Mouse (Mus musculus) heart, embryonic 13.5 days (tissue): Measurements from ENCODE around the gene Slc27a5. TPM values are rescaled to one million over a fixed set of nuclear protein-coding genes. Genes with fewer than 3 reads are reported as not detected.
A peak's percentile ranks its signal among the peaks of the same experiment; 100 is the strongest.

Source experiments
- ATAC-seq: fragments of 200-750 bp; cut with Nextera tagmentation; 2 replicates; pipeline ENCODE4 v1.8.0; 2017; ENCODE audit warnings: moderate TSS enrichment; ENCODE audit not compliant: insufficient number of reproducible peaks, low FRiP score, low TSS enrichment; ENCODE audit errors: extremely low read depth
- H3K27ac ChIP-seq: fragments of 300-500 bp; sonication (generic); replicated peaks from 2 replicates; pipeline ENCODE4 v1.5.1; 2015; ENCODE audit warnings: moderate library complexity, mild to moderate bottlenecking, inconsistent platforms
- H3K27me3 ChIP-seq: fragments of 300-500 bp; sonication (generic); replicated peaks from 2 replicates; pipeline ENCODE4 v1.6.1; 2015; ENCODE audit warnings: mild to moderate bottlenecking, inconsistent platforms
- H3K36me3 ChIP-seq: fragments of 300-500 bp; sonication (generic); 2 replicates; pipeline ENCODE4 v1.6.1; 2015; ENCODE audit warnings: mild to moderate bottlenecking, inconsistent platforms
- H3K4me1 ChIP-seq: fragments of 300-500 bp; sonication (generic); 2 replicates; pipeline ENCODE4 v1.6.1; 2015; ENCODE audit warnings: inconsistent platforms
- H3K4me2 ChIP-seq: fragments of 300-500 bp; sonication (generic); 2 replicates; pipeline ENCODE4 v1.6.1; 2015; ENCODE audit warnings: inconsistent platforms, mild to moderate bottlenecking, moderate library complexity
- H3K4me3 ChIP-seq: fragments of 300-500 bp; sonication (generic); 2 replicates; pipeline ENCODE4 v1.5.1; 2015; ENCODE audit warnings: moderate library complexity, mild to moderate bottlenecking, inconsistent platforms
- H3K9ac ChIP-seq: fragments of 300-500 bp; sonication (generic); 2 replicates; pipeline ENCODE4 v1.6.1; 2015; ENCODE audit warnings: inconsistent platforms, mild to moderate bottlenecking, moderate library complexity
- H3K9me3 ChIP-seq: fragments of 300-500 bp; sonication (generic); 2 replicates; pipeline ENCODE4 v1.6.1; 2016; ENCODE audit warnings: inconsistent platforms
- WGBS: fragments of 180-500 bp; shearing (Covaris S2); methylation state at CpG from one replicate; pipeline ENCODE4 v1.1.7; 2015; ENCODE audit warnings: mixed read lengths; 5-methylcytosine and 5-hydroxymethylcytosine counted together
- polyA plus RNA-seq: library from polyadenylated mRNA; unstranded; fragments of >200 nt; fragmentation: Nextera tagmentation; extraction: Ambion mirVana; gene quantifications from 2 replicates; pipeline ENCODE4 v1.2.1, GENCODE M21; 2015

Gene Slc27a5
- polyA plus RNA-seq = 0.11 and 0.14 TPM in 2 replicates

- H3K27me3 ChIP-seq = no peaks in the 10 kb centered on the region
- WGBS = 69% methylated on average over 5 of the region's 5 CpGs
- H3K9me3 ChIP-seq = no peaks in the 10 kb centered on the region
- no peak for ATAC-seq
- H3K4me3 ChIP-seq = no peak within 1 kb of the TSS
- no peak within 1 kb of the TSS for H3K4me2 ChIP-seq
- H3K4me1 ChIP-seq = no peaks in the 10 kb centered on the region
- no peaks in the 10 kb centered on the region for H3K36me3 ChIP-seq
- no peak within 1 kb of the TSS for H3K9ac ChIP-seq
- H3K27ac ChIP-seq = no peak within 1 kb of the TSS
These were observed at the start of gene Slc27a5 for GRCm38 (mm10) chr7:12998053-12998452. Gene Slc27a5, minus strand, starts transcription at chr7:12998192.

- Histone ChIP-seq H3K36me3 (no peaks in the 10 kb centered on the region), H3K9me3 (peaks cover 9% of the 10 kb centered on the region; the same call in 1 of the 2 replicates), H3K4me2 (no peak overlapping the region), H3K4me1 (peaks cover 17% of the 10 kb centered on the region), H3K27me3 (peaks cover 47% of the 10 kb centered on the region), H3K9ac (0 out of 2 replicates have a peak overlapping the region, but pooled peaks have one; percentile 19), H3K27ac (no peak overlapping the region), H3K4me3 (no peak overlapping the region)
- peak; percentile 19; the same call in 1 of the 2 replicates for ATAC-seq
- 2% methylated on average over 2 of the region's 2 CpGs for whole genome bisulfite sequencing
These were observed 48.1 kb upstream of the Slc27a5 start for GRCm38 (mm10) chr7:13046084-13046483.

GRCm38 (mm10) chr7:13044254-13044625 lies 46.2 kb upstream of the Slc27a5 start:
- Histone ChIP-seq H3K4me1 (peaks cover 20% of the 10 kb centered on the region), H3K36me3 (0 out of 2 replicates have a peak, but pooled peaks cover 6% of the 10 kb centered on the region), H3K9ac (peak overlapping the region; percentile 81), H3K4me2 (peak overlapping the region; percentile 96), H3K27ac (no peak overlapping the region), H3K27me3 (peaks cover 52% of the 10 kb centered on the region), H3K4me3 (peak overlapping the region; percentile 60), H3K9me3 (peaks cover 9% of the 10 kb centered on the region; the same call in 1 of the 2 replicates)
- WGBS = 3% methylated on average over 23 of the region's 23 CpGs
- no peak for ATAC-seq

- H3K27ac ChIP-seq = no peak overlapping the region
These were observed 45.7 kb upstream of the Slc27a5 start for GRCm38 (mm10) chr7:13043445-13044253.

GRCm38 (mm10) chr7:13043120-13043444 lies 45.1 kb upstream of the Slc27a5 start:
- Histone ChIP-seq H3K4me2 (peak overlapping the region; percentile 96), H3K4me1 (peaks cover 26% of the 10 kb centered on the region), H3K9me3 (peaks cover 9% of the 10 kb centered on the region; the same call in 1 of the 2 replicates), H3K36me3 (0 out of 2 replicates have a peak, but pooled peaks cover 6% of the 10 kb centered on the region), H3K27me3 (peaks cover 52% of the 10 kb centered on the region), H3K27ac (no peak overlapping the region), H3K9ac (0 out of 2 replicates have a peak overlapping the region, but pooled peaks have one; percentile 81), H3K4me3 (peak overlapping the region; percentile 60)
- ATAC-seq = no peak
- WGBS = 37% methylated on average over 16 of the region's 16 CpGs

More at GRCm38 (mm10) chr7:13043445-13044253, 45.7 kb upstream of the Slc27a5 start:
- no peak for ATAC-seq
- H3K4me2 ChIP-seq = peak overlapping the region; percentile 96
- 0 out of 2 replicates have a peak, but pooled peaks cover 6% of the 10 kb centered on the region for H3K36me3 ChIP-seq
- H3K9me3 ChIP-seq = peaks cover 9% of the 10 kb centered on the region; the same call in 1 of the 2 replicates
- peaks cover 52% of the 10 kb centered on the region for H3K27me3 ChIP-seq
- 7% methylated on average over 88 of the region's 88 CpGs for WGBS
- H3K4me1 ChIP-seq = peaks cover 26% of the 10 kb centered on the region
- peak overlapping the region; percentile 60 for H3K4me3 ChIP-seq
- peak overlapping the region; percentile 81 for H3K9ac ChIP-seq

- 57% methylated on average over 6 of the region's 6 CpGs for WGBS
- H3K27me3 ChIP-seq = peaks cover 52% of the 10 kb centered on the region
- H3K9me3 ChIP-seq = peaks cover 9% of the 10 kb centered on the region; the same call in 1 of the 2 replicates
- peaks cover 26% of the 10 kb centered on the region for H3K4me1 ChIP-seq
- no peak for ATAC-seq
- no peak overlapping the region for H3K4me2 ChIP-seq
- H3K9ac ChIP-seq = no peak overlapping the region
- no peak overlapping the region for H3K4me3 ChIP-seq
- 0 out of 2 replicates have a peak, but pooled peaks cover 6% of the 10 kb centered on the region for H3K36me3 ChIP-seq
- no peak overlapping the region for H3K27ac ChIP-seq
These were observed 44.5 kb upstream of the Slc27a5 start for GRCm38 (mm10) chr7:13042511-13042910.

- Histone ChIP-seq H3K4me1 (peaks cover 34% of the 10 kb centered on the region), H3K27ac (no peak overlapping the region), H3K4me3 (no peak overlapping the region), H3K4me2 (no peak overlapping the region), H3K9me3 (peaks cover 9% of the 10 kb centered on the region; the same call in 1 of the 2 replicates), H3K36me3 (peaks cover 9% of the 10 kb centered on the region), H3K9ac (no peak overlapping the region), H3K27me3 (peaks cover 52% of the 10 kb centered on the region)
- WGBS = 46% methylated on average over 1 of the region's 1 CpGs
- ATAC-seq = no peak
These were observed 43.3 kb upstream of the Slc27a5 start for GRCm38 (mm10) chr7:13041256-13041655.

- H3K9me3 ChIP-seq = peaks cover 9% of the 10 kb centered on the region; the same call in 1 of the 2 replicates
- 56% methylated on average over 1 of the region's 1 CpGs for WGBS
- peaks cover 24% of the 10 kb centered on the region for H3K36me3 ChIP-seq
- H3K4me1 ChIP-seq = peaks cover 43% of the 10 kb centered on the region
- peak overlapping the region; percentile 93 for H3K4me2 ChIP-seq
- H3K9ac ChIP-seq = peak overlapping the region; percentile 99
- ATAC-seq = no peak
- H3K27ac ChIP-seq = peak overlapping the region; percentile 100
- peaks cover 36% of the 10 kb centered on the region for H3K27me3 ChIP-seq
- peak overlapping the region; percentile 87 for H3K4me3 ChIP-seq
These were observed 41.2 kb upstream of the Slc27a5 start for GRCm38 (mm10) chr7:13039181-13039580.

GRCm38 (mm10) chr7:13038621-13039169 lies 40.7 kb upstream of the Slc27a5 start:
- WGBS = 17% methylated on average over 15 of the region's 15 CpGs
- Histone ChIP-seq H3K9ac (peak overlapping the region; percentile 99), H3K4me2 (peak overlapping the region; percentile 93), H3K36me3 (peaks cover 25% of the 10 kb centered on the region), H3K4me3 (peak overlapping the region; percentile 87), H3K9me3 (peaks cover 9% of the 10 kb centered on the region; the same call in 1 of the 2 replicates), H3K27ac (peak overlapping the region; percentile 100), H3K27me3 (peaks cover 31% of the 10 kb centered on the region), H3K4me1 (peaks cover 43% of the 10 kb centered on the region)
- ATAC-seq = no peak

- peak; percentile 89 for ATAC-seq
- Histone ChIP-seq H3K27ac (peak within 1 kb of the TSS; percentile 100), H3K4me3 (peak within 1 kb of the TSS; percentile 87), H3K4me1 (peaks cover 44% of the 10 kb centered on the region), H3K4me2 (peak within 1 kb of the TSS; percentile 93), H3K9ac (peak within 1 kb of the TSS; percentile 99), H3K36me3 (peaks cover 32% of the 10 kb centered on the region), H3K27me3 (peaks cover 24% of the 10 kb centered on the region), H3K9me3 (peaks cover 4% of the 10 kb centered on the region; the same call in 1 of the 2 replicates)
- WGBS = under 1% methylated on average over 58 of the region's 65 CpGs
These were observed 40.0 kb upstream of the Slc27a5 start, which contains the start of gene Ube2m for GRCm38 (mm10) chr7:13037901-13038555. Gene Ube2m, minus strand, starts transcription at chr7:13038275.

- Histone ChIP-seq H3K9me3 (no peaks in the 10 kb centered on the region), H3K9ac (peak overlapping the region; percentile 99), H3K27ac (peak overlapping the region; percentile 100), H3K36me3 (peaks cover 38% of the 10 kb centered on the region), H3K4me1 (peaks cover 46% of the 10 kb centered on the region), H3K27me3 (peaks cover 18% of the 10 kb centered on the region), H3K4me3 (peak overlapping the region; percentile 87), H3K4me2 (peak overlapping the region; percentile 93)
- WGBS = under 1% methylated on average over 31 of the region's 33 CpGs
- ATAC-seq = no peak
These were observed 39.4 kb upstream of the Slc27a5 start for GRCm38 (mm10) chr7:13037366-13037765.
